In genomic region chr1:132930291-132930690, GRCm38 (mm10) we compare ENCODE assay signal across 29 mouse cellular contexts. TPM values are rescaled to one million over a fixed set of nuclear protein-coding genes. Genes with fewer than 3 reads are reported as not detected.
"Had no signal": no experiment of that assay in that cellular context is flagged by ENCODE, and none has a peak within 500 bp of the region (broad histone marks: within the 10 kb centered on the region; RNA-seq: fewer than 3 reads in every experiment).

No protein-coding gene starts in this region.

- H3K27me3 ChIP-seq: heart, embryonic 12.5 days; intestine, embryonic 15.5 days; liver, embryonic 13.5 days; liver, embryonic 15.5 days had no signal

- H3K27ac ChIP-seq: gastrocnemius, adult 2 months; heart, embryonic 10.5 days; hindbrain, embryonic 10.5 days; hindbrain, embryonic 14.5 days; intestine, embryonic 15.5 days; left cerebral cortex, adult 2 months; limb, embryonic 10.5 days; limb, embryonic 12.5 days; liver, embryonic 13.5 days; liver, embryonic 15.5 days had no signal

- H3K9ac ChIP-seq: heart, embryonic 12.5 days; hindbrain, embryonic 14.5 days; intestine, embryonic 15.5 days; limb, embryonic 12.5 days; liver, embryonic 13.5 days; liver, embryonic 15.5 days; liver, postnatal 0 days had no signal

- H3K9me3 ChIP-seq: heart, embryonic 10.5 days; heart, embryonic 12.5 days; hindbrain, embryonic 10.5 days; intestine, embryonic 15.5 days; limb, embryonic 10.5 days; limb, embryonic 12.5 days; liver, embryonic 13.5 days; liver, embryonic 15.5 days had no signal

- H3K36me3 ChIP-seq: heart, embryonic 10.5 days; heart, embryonic 12.5 days; hindbrain, embryonic 10.5 days; intestine, embryonic 15.5 days; limb, embryonic 10.5 days; limb, embryonic 12.5 days; liver, embryonic 13.5 days; liver, embryonic 15.5 days had no signal

- DNase-seq: gastrocnemius, adult 2 months; gastrocnemius, postnatal 10 days; gastrocnemius, postnatal 25 days; heart, adult 18-20 months; heart, postnatal 10 days; heart, postnatal 4 days; kidney, adult 18-20 months; kidney, adult 8-10 months; kidney, postnatal 10 days; kidney, postnatal 25 days; kidney, postnatal 4 days; liver; liver, embryonic 13.5 days; liver, postnatal 0 days; lung, adult 2 months had no signal

- H3K4me3 ChIP-seq: gastrocnemius, adult 2 months; heart, embryonic 10.5 days; heart, embryonic 12.5 days; hindbrain, embryonic 10.5 days; intestine, embryonic 15.5 days; left cerebral cortex, adult 2 months; limb, embryonic 10.5 days; limb, embryonic 12.5 days; liver, embryonic 13.5 days; liver, embryonic 15.5 days had no signal

- H3K4me1 ChIP-seq: intestine, embryonic 15.5 days; liver, embryonic 13.5 days; liver, embryonic 15.5 days had no signal

- H3K4me2 ChIP-seq: heart, embryonic 12.5 days; hindbrain, embryonic 14.5 days; intestine, embryonic 15.5 days; limb, embryonic 12.5 days; liver, embryonic 11.5 days; liver, embryonic 13.5 days; liver, embryonic 15.5 days had no signal

- ATAC-seq: hindbrain, embryonic 16.5 days; inflammation-experienced regulatory T-cells, adult 6 months; intestine, embryonic 15.5 days; intestine, postnatal 0 days; liver, postnatal 0 days had no signal

RNA-seq across cellular contexts. Expression of gene Lrrn2, which starts 50.2 kb away (rescaled TPM):
- total RNA-seq: granulocyte monocyte progenitor cell, adult 5-6 weeks had no signal
- polyA plus RNA-seq: liver, postnatal 0 days had no signal
